22 mouse cellular contexts compared by ENCODE assay signal in genomic region chr11:22937716-22938316, GRCm38 (mm10). TPM values are rescaled to one million over a fixed set of nuclear protein-coding genes. Genes with fewer than 3 reads are reported as not detected.
DNase-seq lines count a peak whose midpoint lies in the region; ATAC-seq and TF ChIP-seq lines count a peak whose summit lies in the region.
"Had no signal": no experiment of that assay in that cellular context is flagged by ENCODE, and none has a peak within 500 bp of the region (broad histone marks: within the 10 kb centered on the region; RNA-seq: fewer than 3 reads in every experiment).

No protein-coding gene starts in this region.

- no peak overlapping the region for H3K4me2 ChIP-seq in liver, embryonic 11.5 days
- H3K4me2 ChIP-seq: embryonic facial prominence, embryonic 15.5 days; heart, embryonic 12.5 days; hindbrain, embryonic 12.5 days had no signal

- H3K4me1 ChIP-seq in thymus, adult 2 months (replicated peaks; ENCODE audit: control insufficient read depth, insufficient read depth, low read length) = 0 out of 2 replicates have a peak, but pooled peaks cover 2% of the 10 kb centered on the region
- H3K4me1 ChIP-seq in liver, embryonic 11.5 days (replicated peaks; ENCODE audit: control insufficient read depth, insufficient read depth, low read length) = peaks cover 1% of the 10 kb centered on the region
- peaks cover 4% of the 10 kb centered on the region; the same call in 1 of the 2 replicates for H3K4me1 ChIP-seq in midbrain, embryonic 10.5 days
- H3K4me1 ChIP-seq: embryonic facial prominence, embryonic 15.5 days; forebrain, embryonic 10.5 days had no signal

- H3K9me3 ChIP-seq in liver, embryonic 11.5 days (ENCODE audit: control insufficient read depth, low read length) = no peaks in the 10 kb centered on the region
- H3K9me3 ChIP-seq in midbrain, embryonic 10.5 days (replicated peaks) = no peaks in the 10 kb centered on the region
- H3K9me3 ChIP-seq: embryonic facial prominence, embryonic 15.5 days; forebrain, embryonic 10.5 days; heart, embryonic 12.5 days; hindbrain, embryonic 12.5 days had no signal

- no peak overlapping the region for H3K4me3 ChIP-seq in thymus, adult 2 months (ENCODE audit: control insufficient read depth, insufficient read depth, low read length)
- no peak overlapping the region for H3K4me3 ChIP-seq in liver, embryonic 11.5 days (ENCODE audit: low read depth, low read length)
- no peak overlapping the region for H3K4me3 ChIP-seq in midbrain, embryonic 10.5 days
- H3K4me3 ChIP-seq: embryonic facial prominence, embryonic 15.5 days; erythroblast, embryonic 14.5 days; forebrain, embryonic 10.5 days; heart, embryonic 12.5 days; hindbrain, embryonic 12.5 days had no signal

- no peak for DNase-seq in frontal cortex, postnatal 10 days (ENCODE audit: low spot score in 2 of 2)
- DNase-seq in brain, adult 2 months (ENCODE audit: low read depth, low spot score) = peak; percentile 27
- peak; percentile 49 for DNase-seq in thymus, adult 2 months
- DNase-seq in thymus, postnatal 25 days = peak; percentile 64
- no peak for DNase-seq in liver, embryonic 11.5 days (ENCODE audit: low spot score)
- DNase-seq in midbrain, embryonic 10.5 days (ENCODE audit: low spot score) = no peak
- DNase-seq in left cerebral cortex, adult 8-10 months (ENCODE audit: low spot score in 2 of 2) = no peak
- DNase-seq: adrenal gland, adult 2 months; adrenal gland, postnatal 25 days; cerebellum, adult 2 months; cerebellum, postnatal 10 days; embryo, embryonic 11 days; gastrocnemius, postnatal 10 days; heart, postnatal 4 days had no signal

- no peak for TF ChIP-seq POLR2A in thymus, adult 2 months (IDR thresholded peaks at IDR 0.05; ENCODE audit: control insufficient read depth, extremely low read depth, insufficient read depth, low read length, poor library complexity)

- WGBS in thymus, adult 2 months = 84% methylated on average over 4 of the region's 4 CpGs
- 94% methylated on average over 4 of the region's 4 CpGs for WGBS in liver, embryonic 11.5 days
- 93% methylated on average over 4 of the region's 4 CpGs for WGBS in midbrain, embryonic 10.5 days

- H3K36me3 ChIP-seq in thymus, adult 2 months (ENCODE audit: control insufficient read depth, insufficient read depth, low read length) = no peaks in the 10 kb centered on the region
- H3K36me3 ChIP-seq in liver, embryonic 11.5 days (ENCODE audit: control insufficient read depth, insufficient read depth, low read length) = no peaks in the 10 kb centered on the region
- no peaks in the 10 kb centered on the region for H3K36me3 ChIP-seq in midbrain, embryonic 10.5 days
- H3K36me3 ChIP-seq: embryonic facial prominence, embryonic 15.5 days; forebrain, embryonic 10.5 days; heart, embryonic 12.5 days; hindbrain, embryonic 12.5 days had no signal

- no peaks in the 10 kb centered on the region for H3K27me3 ChIP-seq in thymus, adult 2 months (ENCODE audit: control insufficient read depth, insufficient read depth, low read length)
- H3K27me3 ChIP-seq in liver, embryonic 11.5 days (replicated peaks; ENCODE audit: control insufficient read depth, insufficient read depth, low read length) = no peaks in the 10 kb centered on the region
- H3K27me3 ChIP-seq in midbrain, embryonic 10.5 days (ENCODE audit: low read depth, poor library complexity, severe bottlenecking) = no peaks in the 10 kb centered on the region
- H3K27me3 ChIP-seq: embryonic facial prominence, embryonic 15.5 days; heart, embryonic 12.5 days; hindbrain, embryonic 12.5 days had no signal

- no peak overlapping the region; the same call in 1 of the 2 replicates for H3K27ac ChIP-seq in thymus, adult 2 months (ENCODE audit: control insufficient read depth, insufficient read depth, low read length)
- H3K27ac ChIP-seq in liver, embryonic 11.5 days (ENCODE audit: low read depth, low read length) = no peak overlapping the region
- H3K27ac ChIP-seq in midbrain, embryonic 10.5 days (replicated peaks) = no peak overlapping the region
- H3K27ac ChIP-seq: embryonic facial prominence, embryonic 15.5 days; forebrain, embryonic 10.5 days; hindbrain, embryonic 12.5 days had no signal

- H3K9ac ChIP-seq in liver, embryonic 11.5 days (ENCODE audit: low read depth, low read length) = no peak overlapping the region
- H3K9ac ChIP-seq: embryonic facial prominence, embryonic 15.5 days; heart, embryonic 12.5 days; hindbrain, embryonic 12.5 days had no signal

- peak; percentile 59 for ATAC-seq in frontal cortex, adult (ENCODE audit: low TSS enrichment)
- no peak for ATAC-seq in liver, embryonic 11.5 days (replicated peaks; ENCODE audit: low FRiP score)
- ATAC-seq: forebrain, embryonic 14.5 days; hindbrain, embryonic 16.5 days had no signal

- TF ChIP-seq CTCF in thymus, adult 2 months (IDR thresholded peaks at IDR 0.05; ENCODE audit: borderline replicate concordance, control insufficient read depth, extremely low read depth, insufficient read depth, low read length, poor library complexity) = no peak

RNA-seq across cellular contexts. Expression of gene Zrsr1, which starts 34.0 kb away (rescaled TPM):
- polyA plus RNA-seq in thymus, adult 2 months (2012; rRNA removed) = 3.4 and 3.5 TPM in 2 replicates
- 1.7 and 2.1 TPM in 2 replicates for polyA plus RNA-seq in liver, embryonic 11.5 days (2014; fragmentation: Nextera tagmentation; extraction: Ambion mirVana)
- 2.9 and 3.2 TPM in 2 replicates for polyA plus RNA-seq in midbrain, embryonic 10.5 days (2016; fragmentation: Nextera tagmentation; extraction: Ambion mirVana)
- 10 to 100 TPM; 63.0 to 78.1 (median 72.0) TPM for total RNA-seq in left cerebral cortex, adult 8-10 months (2022)

RNA-seq across cellular contexts. Expression of gene Gm28048, which starts 44.1 kb away (rescaled TPM):
- polyA plus RNA-seq in thymus, adult 2 months (2012; rRNA removed) = not detected in 2 replicates
- 17.7 and 20.0 TPM in 2 replicates for polyA plus RNA-seq in liver, embryonic 11.5 days (2014; fragmentation: Nextera tagmentation; extraction: Ambion mirVana)
- polyA plus RNA-seq in midbrain, embryonic 10.5 days (2016; fragmentation: Nextera tagmentation; extraction: Ambion mirVana) = 3.0 and 3.2 TPM in 2 replicates
- 10 to 100 TPM; 11.1 to 24.0 (median 16.0) TPM for total RNA-seq in left cerebral cortex, adult 8-10 months (2022)
- polyA plus RNA-seq: adrenal gland, adult 2 months; erythroblast, embryonic 14.5 days had no signal

RNA-seq across cellular contexts. Expression of gene Commd1, which starts 44.4 kb away (rescaled TPM):
- 12.2 and 13.0 TPM in 2 replicates for polyA plus RNA-seq in thymus, adult 2 months (2012; rRNA removed)
- 331 and 333 TPM in 2 replicates for polyA plus RNA-seq in liver, embryonic 11.5 days (2014; fragmentation: Nextera tagmentation; extraction: Ambion mirVana)
- 385 and 427 TPM in 2 replicates for polyA plus RNA-seq in midbrain, embryonic 10.5 days (2016; fragmentation: Nextera tagmentation; extraction: Ambion mirVana)
- 10 to 100 TPM; 32.2 to 47.5 (median 36.8) TPM for total RNA-seq in left cerebral cortex, adult 8-10 months (2022)

RNA-seq across cellular contexts. Expression of gene Cct4, which starts 52.5 kb away (rescaled TPM):
- 206 and 311 TPM in 2 replicates for polyA plus RNA-seq in thymus, adult 2 months (2012; rRNA removed)
- 399 and 436 TPM in 2 replicates for polyA plus RNA-seq in liver, embryonic 11.5 days (2014; fragmentation: Nextera tagmentation; extraction: Ambion mirVana)
- polyA plus RNA-seq in midbrain, embryonic 10.5 days (2016; fragmentation: Nextera tagmentation; extraction: Ambion mirVana) = 396 and 436 TPM in 2 replicates
- total RNA-seq in left cerebral cortex, adult 8-10 months (2022) = 100 to 1,000 TPM in 1 of 4 experiments, 10 to 100 TPM in 3; 89.2 to 103 (median 95.6) TPM

Comparison
In these comparisons a context has a peak if more than half of its experiments do, and no peak if none do; other contexts are left out.
1. DNase-seq: peak in brain, adult 2 months (single experiment), thymus, adult 2 months (single experiment) and thymus, postnatal 25 days (single experiment); none in frontal cortex, postnatal 10 days (0 of 2), liver, embryonic 11.5 days (single experiment), midbrain, embryonic 10.5 days (single experiment) and left cerebral cortex, adult 8-10 months (0 of 2).
2. RNA of gene Commd1, which starts 44.4 kb away (polyA plus RNA-seq): 385 to 427 TPM in midbrain, embryonic 10.5 days and 331 to 333 TPM in liver, embryonic 11.5 days; 12.2 to 13.0 TPM in thymus, adult 2 months; every median in the first group is over 10 times any median in the second.